Mouse (Mus musculus) thymus, postnatal 10 days (tissue): ENCODE data around the gene Banp.
A peak's percentile ranks its signal among the peaks of the same experiment; 100 is the strongest.

ENCODE experiments used
- DNase-seq, 2 experiments: peaks; one replicate each; pipeline ENCODE4 v3.0.0; 2021; ENCODE audit warnings: low spot score in 2 of 2

Gene Banp

GRCm38 (mm10) chr8:121949222-121949800 lies at the start of gene Banp:
Banp (plus strand) TSS chr8:121949750.
- DNase-seq: peak in 1 of 2 experiments; percentile 9

- no peak for DNase-seq
Measured at GRCm38 (mm10) chr8:121901498-121902236, 47.9 kb upstream of the Banp start.

- DNase-seq: no peak
Measured at GRCm38 (mm10) chr8:121903977-121904376, 45.6 kb upstream of the Banp start.

- DNase-seq: no peak
Measured at GRCm38 (mm10) chr8:121904999-121905398, 44.6 kb upstream of the Banp start.

- no peak for DNase-seq
Measured at GRCm38 (mm10) chr8:121905420-121905819, 44.1 kb upstream of the Banp start.

- no peak for DNase-seq
Measured at GRCm38 (mm10) chr8:121905864-121906263, 43.7 kb upstream of the Banp start.

GRCm38 (mm10) chr8:121906542-121907512 lies 42.7 kb upstream of the Banp start:
- DNase-seq: peak; percentile 13 to 23

- peak; percentile 96 to 99 for DNase-seq
Measured at GRCm38 (mm10) chr8:121907587-121908248, 41.8 kb upstream of the Banp start, which contains the start of gene Slc7a5. Slc7a5 (minus strand) TSS chr8:121907694.

GRCm38 (mm10) chr8:121908378-121909147 lies 41.0 kb upstream of the Banp start:
- peak in 1 of 2 experiments; percentile 18 for DNase-seq

GRCm38 (mm10) chr8:121909148-121909541 lies 40.4 kb upstream of the Banp start:
- no peak for DNase-seq

GRCm38 (mm10) chr8:121909663-121910062 lies 39.9 kb upstream of the Banp start:
- DNase-seq: peak; percentile 63 to 83

- DNase-seq: no peak
Measured at GRCm38 (mm10) chr8:121911400-121911799, 38.1 kb upstream of the Banp start.

GRCm38 (mm10) chr8:121911987-121912386 lies 37.6 kb upstream of the Banp start:
- no peak for DNase-seq

- no peak for DNase-seq
Measured at GRCm38 (mm10) chr8:121912831-121913230, 36.7 kb upstream of the Banp start.

GRCm38 (mm10) chr8:121913378-121913777 lies 36.2 kb upstream of the Banp start:
- no peak for DNase-seq

- no peak for DNase-seq
Measured at GRCm38 (mm10) chr8:121919158-121919557, 30.4 kb upstream of the Banp start.

- DNase-seq: no peak
Measured at GRCm38 (mm10) chr8:121919731-121920130, 29.8 kb upstream of the Banp start.

- no peak for DNase-seq
Measured at GRCm38 (mm10) chr8:121921582-121921981, 28.0 kb upstream of the Banp start.

- no peak for DNase-seq
Measured at GRCm38 (mm10) chr8:121922101-121922500, 27.4 kb upstream of the Banp start.

GRCm38 (mm10) chr8:121924681-121925080 lies 24.9 kb upstream of the Banp start:
- no peak for DNase-seq

- peak; percentile 41 to 75 for DNase-seq
Measured at GRCm38 (mm10) chr8:121925624-121926023, 23.9 kb upstream of the Banp start.
